Mouse (Mus musculus): Measurements from ENCODE around the gene Ulk1. TPM values are rescaled to one million over a fixed set of nuclear protein-coding genes. Genes with fewer than 3 reads are reported as not detected.
A peak's percentile ranks its signal among the peaks of the same experiment; 100 is the strongest.
"Not testable (repeated sequence)": the region's sequence is repeated elsewhere in the genome, so short reads cannot be mapped to it uniquely, and the experiment has no call there.

The Ulk1 gene
- 10 to 100 TPM; 65.8 to 68.9 TPM for total RNA-seq (2021)

- DNase-seq (ENCODE audit: extremely low spot score in 1 of 2, low spot score in 1 of 2): peak; percentile 94 to 98
Observed at GRCm38 (mm10) chr5:110809667-110810325, at the start of gene Ulk1. Ulk1 (minus strand) TSS chr5:110810097.

- DNase-seq (ENCODE audit: extremely low spot score in 1 of 2, low spot score in 1 of 2): no peak
Observed at GRCm38 (mm10) chr5:110859013-110859650, 49.2 kb upstream of the Ulk1 start.

- no peak for DNase-seq (ENCODE audit: extremely low spot score in 1 of 2, low spot score in 1 of 2)
Observed at GRCm38 (mm10) chr5:110857091-110857490, 47.2 kb upstream of the Ulk1 start.

GRCm38 (mm10) chr5:110852990-110853389 lies 43.1 kb upstream of the Ulk1 start:
- no peak for DNase-seq (ENCODE audit: extremely low spot score in 1 of 2, low spot score in 1 of 2)

GRCm38 (mm10) chr5:110841046-110841862 lies 31.4 kb upstream of the Ulk1 start:
- DNase-seq (ENCODE audit: extremely low spot score in 1 of 2, low spot score in 1 of 2): no peak

GRCm38 (mm10) chr5:110840465-110840864 lies 30.6 kb upstream of the Ulk1 start:
- DNase-seq (ENCODE audit: extremely low spot score in 1 of 2, low spot score in 1 of 2): peak in 1 of 2 experiments; percentile 37

GRCm38 (mm10) chr5:110839678-110840365 lies 29.9 kb upstream of the Ulk1 start, which contains the start of the genes Hscb and Chek2:
Hscb (minus strand) TSS chr5:110839777.
Chek2 (plus strand) TSS chr5:110839979.
- DNase-seq (ENCODE audit: extremely low spot score in 1 of 2, low spot score in 1 of 2): peak; percentile 91 to 96

GRCm38 (mm10) chr5:110839038-110839677 lies 29.3 kb upstream of the Ulk1 start:
- no peak for DNase-seq (ENCODE audit: extremely low spot score in 1 of 2, low spot score in 1 of 2)

GRCm38 (mm10) chr5:110838016-110838415 lies 28.1 kb upstream of the Ulk1 start:
- DNase-seq (ENCODE audit: extremely low spot score in 1 of 2, low spot score in 1 of 2): not testable (repeated sequence)

GRCm38 (mm10) chr5:110835959-110836358 lies 26.1 kb upstream of the Ulk1 start:
- peak; percentile 30 to 51 for DNase-seq (ENCODE audit: extremely low spot score in 1 of 2, low spot score in 1 of 2)

- no peak for DNase-seq (ENCODE audit: extremely low spot score in 1 of 2, low spot score in 1 of 2)
Observed at GRCm38 (mm10) chr5:110831036-110831720, 21.3 kb upstream of the Ulk1 start.

GRCm38 (mm10) chr5:110827576-110827975 lies 17.7 kb upstream of the Ulk1 start:
- DNase-seq (ENCODE audit: extremely low spot score in 1 of 2, low spot score in 1 of 2): no peak

- DNase-seq (ENCODE audit: extremely low spot score in 1 of 2, low spot score in 1 of 2): no peak
Observed at GRCm38 (mm10) chr5:110826781-110827495, 17.0 kb upstream of the Ulk1 start.

- no peak for DNase-seq (ENCODE audit: extremely low spot score in 1 of 2, low spot score in 1 of 2)
Observed at GRCm38 (mm10) chr5:110824421-110824820, 14.5 kb upstream of the Ulk1 start.

GRCm38 (mm10) chr5:110808821-110809666 lies 853 bp downstream of the Ulk1 start:
- peak in 1 of 2 experiments; percentile 20 for DNase-seq (ENCODE audit: extremely low spot score in 1 of 2, low spot score in 1 of 2)

GRCm38 (mm10) chr5:110808061-110808631 lies 1.8 kb downstream of the Ulk1 start:
- DNase-seq (ENCODE audit: extremely low spot score in 1 of 2, low spot score in 1 of 2): peak; percentile 50 to 68

GRCm38 (mm10) chr5:110807453-110807852 lies 2.4 kb downstream of the Ulk1 start:
- no peak for DNase-seq (ENCODE audit: extremely low spot score in 1 of 2, low spot score in 1 of 2)

Measured in layer of hippocampus, postnatal 25 days (tissue).